Mouse (Mus musculus): ENCODE results near the gene Smim1. TPM values are rescaled to one million over a fixed set of nuclear protein-coding genes. Genes with fewer than 3 reads are reported as not detected.

The Smim1 gene
- total RNA-seq (2014; fragmentation: Nextera tagmentation) (119 and 177 TPM in 2 replicates), total RNA-seq (2017) (34.2 and 58.4 TPM in 2 replicates)

DNA sequence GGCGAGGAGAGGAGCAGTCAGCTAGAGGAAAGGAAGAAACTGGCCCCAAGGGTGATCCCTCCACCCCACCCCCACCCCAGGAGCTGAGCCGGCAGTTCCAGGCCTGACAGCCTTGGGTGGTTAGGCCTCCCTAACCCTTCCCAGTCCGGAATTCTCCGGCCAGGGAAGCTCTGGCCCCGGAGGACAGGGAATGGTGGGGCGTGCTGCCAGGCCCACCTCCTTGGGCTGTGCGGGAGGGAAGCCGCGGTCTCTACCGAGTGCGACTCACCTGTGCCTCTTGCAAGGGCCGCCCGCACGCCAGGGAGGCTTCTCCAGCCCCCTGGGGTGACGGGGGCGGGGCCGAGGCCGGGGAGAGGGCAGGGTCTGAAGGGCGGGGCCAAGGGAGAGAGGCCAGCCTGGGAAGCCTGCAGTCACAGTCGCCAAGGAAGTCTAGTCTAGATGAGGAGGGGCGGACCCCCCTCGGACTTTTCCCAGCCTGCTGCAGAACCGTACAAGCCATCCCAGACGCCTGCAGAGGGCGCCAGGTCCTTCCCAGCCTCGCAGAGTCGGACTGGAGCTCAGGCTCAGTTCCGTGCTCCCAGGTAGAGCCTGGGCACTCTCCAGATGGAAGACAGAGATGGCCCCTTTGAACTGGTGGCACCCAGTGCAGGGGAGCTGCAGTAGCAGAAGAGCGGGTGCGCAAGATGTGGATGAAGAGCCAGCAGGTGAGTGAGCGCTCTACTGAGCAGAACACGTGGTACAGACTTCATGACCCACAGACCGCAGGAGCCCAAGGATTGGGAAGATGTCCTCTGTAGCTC is at the start of gene Smim1:
TSS of gene Smim1 (minus strand) at position 590 of the 800 bp plus-strand sequence.
- ATAC-seq (replicated peaks; ENCODE audit: low FRiP score, low TSS enrichment, poor library complexity, severe bottlenecking), result peak; percentile 31

DNA sequence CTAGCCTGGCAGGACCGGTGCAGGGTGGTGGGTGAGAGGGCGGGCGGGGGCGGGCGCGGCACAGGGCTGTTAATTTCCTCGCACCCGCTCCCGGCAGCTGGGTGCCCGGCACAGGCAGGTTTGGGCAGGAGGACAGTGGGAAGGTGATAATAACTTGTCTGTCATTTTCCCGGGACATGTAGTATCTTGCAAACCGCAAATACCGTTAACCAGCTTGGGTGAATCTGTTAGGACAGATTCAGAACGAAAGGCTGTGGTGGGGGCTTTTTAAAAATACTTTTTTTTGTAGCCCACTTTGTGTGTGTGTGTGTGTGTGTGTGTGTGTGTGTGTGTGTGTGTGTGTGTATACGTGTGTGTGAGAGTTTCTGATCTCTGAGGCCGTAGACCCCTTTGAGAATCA is 45.9 kb upstream of the Smim1 start:
- ATAC-seq (replicated peaks; ENCODE audit: low FRiP score, low TSS enrichment, poor library complexity, severe bottlenecking), result no peak

GRCm38 (mm10) chr4:154071521-154071920 is 45.5 kb upstream of the Smim1 start:
- ATAC-seq (replicated peaks; ENCODE audit: low FRiP score, low TSS enrichment, poor library complexity, severe bottlenecking), result no peak

- ATAC-seq (replicated peaks; ENCODE audit: low FRiP score, low TSS enrichment, poor library complexity, severe bottlenecking), result peak; percentile 87
These were observed 44.9 kb upstream of the Smim1 start for GRCm38 (mm10) chr4:154070896-154071295.

- peak; percentile 79 for ATAC-seq (replicated peaks; ENCODE audit: low FRiP score, low TSS enrichment, poor library complexity, severe bottlenecking)
These were observed 39.1 kb upstream of the Smim1 start for GRCm38 (mm10) chr4:154064827-154065773.

GRCm38 (mm10) chr4:154057696-154058095 is 31.7 kb upstream of the Smim1 start:
- ATAC-seq (replicated peaks; ENCODE audit: low FRiP score, low TSS enrichment, poor library complexity, severe bottlenecking), result no peak

DNA sequence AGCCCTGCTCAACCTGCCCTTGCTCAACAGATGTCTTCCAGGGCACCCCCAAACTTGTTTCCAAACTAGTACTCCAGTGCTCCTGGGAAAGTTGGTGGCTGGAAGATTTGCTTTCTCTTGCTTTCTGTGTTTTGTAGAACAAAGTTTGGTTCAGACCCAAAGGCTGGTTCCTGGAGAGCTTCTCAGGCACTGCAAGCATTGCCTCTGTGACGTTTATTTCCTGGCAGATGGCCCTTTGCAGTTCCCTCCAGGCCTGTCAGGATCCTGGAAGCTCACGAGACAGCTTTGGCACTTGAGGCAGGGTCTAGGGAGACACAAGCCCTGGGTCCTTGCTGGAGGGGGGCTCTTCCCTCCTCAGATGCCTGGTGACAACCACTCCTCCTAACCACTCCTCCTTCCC is 30.6 kb upstream of the Smim1 start:
- ATAC-seq (replicated peaks; ENCODE audit: low FRiP score, low TSS enrichment, poor library complexity, severe bottlenecking), result no peak

- ATAC-seq (replicated peaks; ENCODE audit: low FRiP score, low TSS enrichment, poor library complexity, severe bottlenecking), result no peak
These were observed 30.0 kb upstream of the Smim1 start for GRCm38 (mm10) chr4:154056046-154056445.

DNA sequence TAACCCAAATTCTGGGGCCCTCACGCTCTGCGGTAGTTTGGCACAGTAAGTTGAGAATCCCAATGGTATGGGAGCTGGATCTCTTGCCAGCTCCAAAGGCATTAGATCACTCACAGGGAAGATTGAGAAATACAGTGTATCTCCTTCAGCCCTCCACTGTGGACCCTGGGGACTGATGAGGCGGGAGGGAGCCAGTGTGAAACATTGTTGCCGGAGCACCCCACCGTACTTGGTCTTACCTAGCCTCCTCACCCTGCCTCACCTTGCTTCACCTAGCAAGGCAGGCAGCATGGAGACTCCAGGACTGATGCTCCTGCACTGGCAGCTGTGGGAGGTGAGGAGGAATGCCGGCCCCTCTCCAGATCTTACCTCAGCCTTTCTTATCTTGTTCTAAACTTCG is 29.5 kb upstream of the Smim1 start:
- no peak for ATAC-seq (replicated peaks; ENCODE audit: low FRiP score, low TSS enrichment, poor library complexity, severe bottlenecking)

DNA sequence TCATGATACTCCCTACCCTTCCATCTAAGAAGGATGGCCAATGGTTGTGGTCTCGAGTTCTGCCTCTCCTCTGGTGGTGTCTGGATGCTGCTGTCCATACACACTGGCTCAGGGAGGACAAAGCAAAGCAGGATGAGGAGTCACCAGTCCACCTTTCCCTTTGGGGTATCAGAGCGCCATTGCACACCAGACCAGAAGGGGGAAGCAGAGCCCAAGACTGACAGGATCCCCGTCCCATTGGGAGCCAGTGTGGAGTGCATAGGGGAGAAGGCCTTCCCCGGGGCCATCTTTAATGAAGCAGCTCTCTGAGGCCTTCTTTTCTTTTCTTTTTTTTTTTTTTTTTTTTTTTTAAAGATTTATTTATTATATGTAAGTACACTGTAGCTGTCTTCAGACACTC is 27.0 kb upstream of the Smim1 start:
- ATAC-seq (replicated peaks; ENCODE audit: low FRiP score, low TSS enrichment, poor library complexity, severe bottlenecking), result no peak

GRCm38 (mm10) chr4:154051401-154051800 is 25.4 kb upstream of the Smim1 start:
- ATAC-seq (replicated peaks; ENCODE audit: low FRiP score, low TSS enrichment, poor library complexity, severe bottlenecking), result no peak

GRCm38 (mm10) chr4:154045837-154046236 is 19.8 kb upstream of the Smim1 start:
- ATAC-seq (replicated peaks; ENCODE audit: low FRiP score, low TSS enrichment, poor library complexity, severe bottlenecking), result no peak

- ATAC-seq (replicated peaks; ENCODE audit: low FRiP score, low TSS enrichment, poor library complexity, severe bottlenecking), result no peak
These were observed 16.5 kb upstream of the Smim1 start, which contains the start of gene Ccdc27 for GRCm38 (mm10) chr4:154042577-154042976. Gene Ccdc27 (minus strand): TSS chr4:154042677.

DNA sequence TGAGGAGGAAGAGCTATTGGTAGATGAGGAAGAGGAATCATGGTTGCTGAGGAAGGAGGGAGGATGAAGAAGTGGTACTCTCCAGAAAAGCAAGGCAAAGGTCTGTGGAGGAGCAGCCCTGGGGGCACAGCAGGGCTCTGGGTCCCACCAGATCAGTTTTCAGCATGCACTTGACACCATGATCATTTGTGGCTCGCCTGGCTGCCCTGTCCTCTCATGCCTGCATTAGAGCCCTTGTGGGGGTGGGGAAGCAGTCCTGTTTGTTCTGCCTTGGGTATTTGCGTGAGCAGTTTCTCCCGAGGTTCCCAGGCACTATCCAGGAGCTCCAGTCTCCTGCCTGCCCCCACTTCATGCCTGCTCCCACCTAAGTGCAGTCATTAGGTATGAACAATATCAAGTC is 11.1 kb upstream of the Smim1 start:
- ATAC-seq (replicated peaks; ENCODE audit: low FRiP score, low TSS enrichment, poor library complexity, severe bottlenecking), result no peak

GRCm38 (mm10) chr4:154028646-154029045 is 2.6 kb upstream of the Smim1 start:
- no peak for ATAC-seq (replicated peaks; ENCODE audit: low FRiP score, low TSS enrichment, poor library complexity, severe bottlenecking)

- ATAC-seq (replicated peaks; ENCODE audit: low FRiP score, low TSS enrichment, poor library complexity, severe bottlenecking), result no peak
These were observed 2.0 kb upstream of the Smim1 start for GRCm38 (mm10) chr4:154028066-154028465.

- ATAC-seq (replicated peaks; ENCODE audit: low FRiP score, low TSS enrichment, poor library complexity, severe bottlenecking), result no peak
These were observed 371 bp upstream of the Smim1 start for GRCm38 (mm10) chr4:154026441-154026761.

DNA sequence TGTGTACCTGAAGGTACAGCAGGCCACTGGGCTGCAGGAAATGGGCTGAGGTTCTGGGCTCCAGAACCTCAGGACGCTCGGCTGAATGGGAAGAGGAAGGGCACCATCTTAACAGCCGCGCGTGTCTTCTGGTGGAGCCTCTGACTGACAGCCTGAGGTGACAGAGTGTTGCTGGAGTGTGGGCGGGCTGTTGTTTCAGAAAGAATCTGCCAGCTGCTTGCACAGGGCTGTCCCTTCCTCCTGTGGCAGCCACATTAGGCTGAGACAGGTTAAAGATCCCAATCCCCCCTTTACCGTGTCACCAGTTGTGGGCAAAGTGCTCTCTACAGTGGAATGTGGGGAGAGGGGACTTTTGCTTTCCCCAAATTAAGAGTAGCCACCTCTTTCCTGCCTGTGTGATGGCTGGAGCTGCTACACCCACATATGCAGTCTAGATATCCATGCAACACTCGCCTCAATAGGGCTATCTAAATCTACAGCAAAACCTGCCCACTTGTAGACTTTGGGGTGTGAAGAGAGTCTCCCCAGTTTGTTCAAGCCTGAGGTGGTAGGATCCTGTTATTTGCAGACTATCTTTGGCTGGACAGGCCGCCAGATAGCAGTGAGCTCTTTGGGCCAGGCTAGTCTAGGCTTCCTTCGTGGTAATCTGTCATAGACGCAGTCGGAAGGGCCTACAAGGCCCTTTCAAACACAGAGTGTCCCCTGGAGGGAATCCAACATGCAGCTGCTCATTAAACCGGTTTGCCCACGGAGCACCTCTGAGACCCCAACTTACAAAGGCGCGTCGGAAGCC is 1.1 kb downstream of the Smim1 start:
- ATAC-seq (replicated peaks; ENCODE audit: low FRiP score, low TSS enrichment, poor library complexity, severe bottlenecking), result peak; percentile 12

DNA sequence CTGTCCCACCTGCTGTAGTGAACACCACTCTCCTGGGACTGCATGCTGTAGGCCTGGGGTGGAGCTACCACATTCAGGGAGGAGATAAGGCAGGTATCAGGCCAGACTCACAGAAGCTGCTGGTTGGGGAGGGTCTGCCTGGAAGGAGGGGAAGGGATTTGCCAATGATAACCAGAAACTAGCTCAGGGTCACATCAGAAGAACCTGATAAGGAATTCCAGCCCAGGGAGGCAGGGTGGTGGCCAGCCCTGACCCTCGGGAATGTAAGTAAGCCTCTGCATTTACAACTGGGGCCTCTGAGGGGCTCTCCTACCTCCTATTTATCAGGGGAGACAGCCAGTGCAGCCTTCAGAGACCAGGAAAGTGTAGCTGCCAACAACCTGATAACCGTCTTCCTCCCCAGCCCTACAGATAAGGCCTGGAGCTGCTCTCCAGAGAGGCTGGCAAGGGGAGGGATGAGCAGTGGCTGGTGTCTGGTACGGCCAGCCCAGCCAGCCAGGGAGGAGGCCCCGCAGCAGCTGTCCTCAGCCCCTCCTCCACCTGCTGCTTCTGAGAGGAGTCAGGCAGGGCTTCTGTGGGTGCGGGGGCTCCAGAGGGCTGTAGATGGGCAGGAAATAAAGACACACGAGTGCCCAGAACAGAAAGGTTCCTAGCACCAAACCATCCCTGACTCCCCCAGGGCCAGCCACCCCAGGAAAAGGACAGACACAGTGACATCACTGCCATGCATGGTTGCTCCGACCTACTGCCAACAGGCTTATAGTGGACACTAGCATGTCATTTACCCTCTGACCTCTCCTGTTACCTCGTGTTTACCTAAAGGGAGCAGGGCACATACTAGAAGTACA is 2.1 kb downstream of the Smim1 start:
- ATAC-seq (replicated peaks; ENCODE audit: low FRiP score, low TSS enrichment, poor library complexity, severe bottlenecking), result peak; percentile 66

Measured in megakaryocyte-erythroid progenitor cell, adult 5-6 weeks (primary cell).